Mouse (Mus musculus) liver, embryonic 13.5 days (tissue): ENCODE measurements around the gene Cyp2f2. TPM values are rescaled to one million over a fixed set of nuclear protein-coding genes. Genes with fewer than 3 reads are reported as not detected.

Experiments
- ATAC-seq: fragments of 200-750 bp; cut with Nextera tagmentation; 2 replicates; pipeline ENCODE4 v1.8.0; 2017; ENCODE audit warnings: low read depth, mild to moderate bottlenecking, moderate number of reproducible peaks, moderate library complexity
- DNase-seq: peaks from one replicate; pipeline ENCODE4 v3.0.0; 2022
- H3K27ac ChIP-seq: fragments of 300-500 bp; sonication (generic); 2 replicates; pipeline ENCODE4 v1.5.1; 2015; ENCODE audit warnings: moderate library complexity, mild to moderate bottlenecking, inconsistent platforms
- H3K27me3 ChIP-seq: fragments of 300-500 bp; sonication (generic); 2 replicates; pipeline ENCODE4 v1.6.1; 2015; ENCODE audit warnings: mild to moderate bottlenecking, inconsistent platforms
- H3K36me3 ChIP-seq: fragments of 300-500 bp; sonication (generic); 2 replicates; pipeline ENCODE4 v1.6.1; 2015; ENCODE audit warnings: mild to moderate bottlenecking, inconsistent platforms
- H3K4me1 ChIP-seq: fragments of 300-500 bp; sonication (generic); replicated peaks from 2 replicates; pipeline ENCODE4 v1.6.1; 2015; ENCODE audit warnings: inconsistent platforms
- H3K4me2 ChIP-seq: fragments of 300-500 bp; sonication (generic); 2 replicates; pipeline ENCODE4 v1.6.1; 2015; ENCODE audit warnings: inconsistent platforms, mild to moderate bottlenecking, moderate library complexity
- H3K4me3 ChIP-seq: fragments of 300-500 bp; sonication (generic); replicated peaks from 2 replicates; pipeline ENCODE4 v1.5.1; 2015; ENCODE audit warnings: mild to moderate bottlenecking, inconsistent platforms
- H3K9ac ChIP-seq: fragments of 300-500 bp; sonication (generic); 2 replicates; pipeline ENCODE4 v1.6.1; 2015; ENCODE audit warnings: mild to moderate bottlenecking, inconsistent platforms
- H3K9me3 ChIP-seq: fragments of 300-500 bp; sonication (generic); replicated peaks from 2 replicates; pipeline ENCODE4 v1.6.1; 2016; ENCODE audit warnings: inconsistent platforms
- WGBS: fragments of 180-500 bp; shearing (Covaris S2); methylation state at CpG from one replicate; pipeline ENCODE4 v1.1.7; 2015; ENCODE audit not compliant: insufficient replicate concordance; 5-methylcytosine and 5-hydroxymethylcytosine counted together
- polyA plus RNA-seq: library from polyadenylated mRNA; unstranded; fragments of >200 nt; fragmentation: Nextera tagmentation; extraction: Ambion mirVana; gene quantifications from 2 replicates; pipeline ENCODE4 v1.2.1, GENCODE M21; 2015

The Cyp2f2 gene
- polyA plus RNA-seq, 1 experiment from 2014 or later = 0.09 TPM

DNA sequence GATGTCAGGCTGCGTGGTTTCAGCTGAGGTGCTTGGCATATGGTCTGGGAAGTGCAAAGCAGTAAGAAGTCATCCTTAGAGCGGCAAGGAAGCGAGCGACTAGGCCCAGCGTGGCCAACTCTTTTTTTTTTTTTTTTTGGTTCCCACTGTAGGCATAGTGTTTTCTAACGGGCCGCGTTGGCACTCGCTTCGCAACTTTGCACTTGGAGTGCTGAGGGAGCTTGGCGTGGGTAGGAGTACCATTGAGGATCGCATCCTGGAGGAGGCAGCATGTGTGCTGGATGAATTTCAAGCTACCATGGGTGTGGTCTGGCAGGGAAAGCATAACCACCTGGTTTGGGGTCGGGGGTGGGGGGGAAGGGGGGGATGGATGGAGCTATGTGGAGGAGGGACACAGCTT, 36.3 kb downstream of the Cyp2f2 start:
- Histone ChIP-seq H3K27ac (no peak overlapping the region), H3K27me3 (no peaks in the 10 kb centered on the region), H3K36me3 (peaks cover 27% of the 10 kb centered on the region), H3K4me3 (no peak overlapping the region), H3K4me1 (peaks cover 11% of the 10 kb centered on the region), H3K9me3 (no peaks in the 10 kb centered on the region), H3K4me2 (no peak overlapping the region), H3K9ac (no peak overlapping the region)
- ATAC-seq (no peak), DNase-seq (no peak)
- WGBS = 73% methylated on average over 13 of the region's 13 CpGs

DNA sequence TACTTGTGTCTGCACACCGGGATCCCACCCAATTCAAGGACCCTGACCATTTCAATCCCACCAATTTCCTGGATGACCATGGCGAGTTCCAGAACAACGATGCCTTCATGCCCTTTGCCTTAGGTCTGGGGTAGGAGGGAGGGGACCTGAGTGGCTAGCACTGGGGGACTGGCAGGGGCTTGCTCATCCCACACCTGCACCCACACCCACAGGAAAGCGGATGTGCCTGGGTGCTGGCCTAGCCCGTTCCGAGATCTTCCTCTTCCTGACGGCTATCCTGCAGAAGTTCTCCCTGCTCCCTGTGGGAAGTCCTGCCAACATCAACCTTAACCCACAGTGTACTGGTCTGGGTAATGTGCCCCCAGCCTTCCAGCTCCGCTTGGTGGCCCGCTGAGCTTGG, 38.5 kb downstream of the Cyp2f2 start:
- no peak overlapping the region for H3K4me2 ChIP-seq
- no peak overlapping the region for H3K4me3 ChIP-seq
- H3K27me3 ChIP-seq = no peaks in the 10 kb centered on the region
- no peak for ATAC-seq
- H3K9me3 ChIP-seq = no peaks in the 10 kb centered on the region
- peaks cover 41% of the 10 kb centered on the region for H3K36me3 ChIP-seq
- no peak overlapping the region for H3K27ac ChIP-seq
- peaks cover 32% of the 10 kb centered on the region for H3K4me1 ChIP-seq
- 91% methylated on average over 9 of the region's 9 CpGs for WGBS
- no peak for DNase-seq
- no peak overlapping the region for H3K9ac ChIP-seq

DNA sequence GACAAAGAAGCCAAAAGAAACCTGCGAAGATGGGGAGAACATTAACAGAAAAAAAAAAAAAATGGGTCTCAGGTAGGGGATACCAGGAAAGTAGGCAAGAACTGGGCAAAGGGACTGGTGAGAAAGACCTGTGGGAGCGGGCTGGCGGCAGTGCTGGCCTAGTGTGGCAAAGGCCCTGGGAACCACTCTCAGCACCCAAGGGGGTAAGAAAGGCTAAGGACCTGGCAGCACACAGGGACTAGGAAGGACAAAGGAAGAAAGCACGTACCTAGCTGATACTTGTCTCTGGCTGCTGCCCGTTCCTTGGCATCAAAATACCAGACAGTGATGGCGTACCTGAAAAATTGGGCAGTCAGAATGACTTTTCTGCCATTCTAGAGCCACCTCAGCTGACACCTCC, 39.5 kb downstream of the Cyp2f2 start:
- H3K36me3 ChIP-seq = peaks cover 52% of the 10 kb centered on the region
- H3K27me3 ChIP-seq = no peaks in the 10 kb centered on the region
- no peak for ATAC-seq
- WGBS = 87% methylated on average over 6 of the region's 6 CpGs
- no peak overlapping the region for H3K4me3 ChIP-seq
- no peak overlapping the region for H3K27ac ChIP-seq
- peaks cover 43% of the 10 kb centered on the region for H3K4me1 ChIP-seq
- H3K9ac ChIP-seq = no peak overlapping the region
- H3K4me2 ChIP-seq = no peak overlapping the region
- H3K9me3 ChIP-seq = no peaks in the 10 kb centered on the region
- DNase-seq = no peak

DNA sequence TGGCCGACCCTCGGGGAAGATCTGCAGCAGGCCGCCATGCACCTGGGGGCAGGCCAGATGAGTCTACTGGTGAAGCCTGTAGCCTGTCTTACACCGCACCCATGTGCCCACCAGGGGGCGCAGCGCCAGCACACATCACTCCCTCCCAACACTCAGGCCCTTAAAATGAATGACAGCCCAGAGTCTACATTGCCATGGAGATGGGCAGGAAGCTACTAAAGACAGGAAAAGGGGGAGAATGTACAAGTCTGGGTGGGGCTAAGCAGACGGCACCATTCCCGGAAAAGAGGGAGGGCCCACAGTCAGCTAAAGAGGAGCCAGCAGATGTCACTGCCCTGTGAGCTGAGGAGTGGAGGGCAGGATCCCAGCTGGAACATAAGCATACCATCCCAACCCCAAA, 40.2 kb downstream of the Cyp2f2 start:
- no peak overlapping the region for H3K4me2 ChIP-seq
- H3K36me3 ChIP-seq = peaks cover 58% of the 10 kb centered on the region
- no peaks in the 10 kb centered on the region for H3K27me3 ChIP-seq
- DNase-seq = peak; percentile 74
- no peak overlapping the region for H3K9ac ChIP-seq
- H3K4me1 ChIP-seq = peaks cover 50% of the 10 kb centered on the region
- WGBS = 9% methylated on average over 8 of the region's 8 CpGs
- ATAC-seq = peak; percentile 84
- H3K27ac ChIP-seq = no peak overlapping the region
- no peaks in the 10 kb centered on the region for H3K9me3 ChIP-seq
- no peak overlapping the region for H3K4me3 ChIP-seq

DNA sequence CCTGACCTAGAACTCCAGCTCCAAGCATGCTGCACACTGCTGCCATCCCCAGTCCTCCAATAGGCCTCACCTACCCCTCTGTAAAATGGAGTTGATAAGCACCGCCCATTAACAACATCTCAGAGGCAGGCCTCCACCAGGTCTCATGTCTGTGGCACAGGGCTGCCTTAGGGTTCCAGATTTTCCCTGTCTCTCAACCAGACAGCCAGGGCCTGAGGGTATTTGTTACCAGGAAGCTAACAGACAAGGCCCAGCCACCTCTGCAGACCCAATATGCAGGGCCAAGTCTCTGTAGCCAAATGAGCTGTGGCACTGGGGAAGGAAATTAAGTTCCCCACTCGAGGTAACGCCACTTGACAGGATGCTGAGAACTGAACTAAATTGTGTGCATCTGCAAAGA, 41.2 kb downstream of the Cyp2f2 start:
- no peaks in the 10 kb centered on the region for H3K9me3 ChIP-seq
- no peaks in the 10 kb centered on the region for H3K27me3 ChIP-seq
- H3K4me2 ChIP-seq = no peak overlapping the region
- 60% methylated on average over 3 of the region's 3 CpGs for WGBS
- peaks cover 63% of the 10 kb centered on the region for H3K36me3 ChIP-seq
- 0 out of 2 replicates have a peak overlapping the region, but pooled peaks have one; percentile 8 for H3K27ac ChIP-seq
- no peak overlapping the region for H3K9ac ChIP-seq
- DNase-seq = no peak
- H3K4me1 ChIP-seq = peaks cover 60% of the 10 kb centered on the region
- H3K4me3 ChIP-seq = no peak overlapping the region
- ATAC-seq = no peak

DNA sequence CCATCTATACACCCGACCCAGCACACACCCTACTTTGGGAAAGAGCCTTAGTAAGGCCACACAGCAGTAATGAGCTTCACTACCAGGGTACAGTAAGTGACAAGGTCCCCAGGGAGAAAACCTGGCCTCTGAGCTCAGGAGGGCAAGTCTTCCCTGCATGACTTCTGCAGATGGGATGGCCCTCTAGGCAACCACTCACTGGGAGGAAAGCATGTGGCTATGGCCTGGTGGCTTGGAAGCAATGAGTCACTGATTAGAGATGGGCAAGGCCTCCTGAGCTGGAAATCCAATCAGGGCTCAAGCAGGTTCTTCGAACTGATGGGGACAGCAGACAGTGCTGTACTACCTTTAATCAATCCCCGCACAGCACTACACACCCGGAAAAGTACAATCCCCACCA, 42.0 kb downstream of the Cyp2f2 start:
- no peak overlapping the region for H3K4me2 ChIP-seq
- 70% methylated on average over 4 of the region's 4 CpGs for WGBS
- H3K36me3 ChIP-seq = peaks cover 63% of the 10 kb centered on the region
- H3K27me3 ChIP-seq = no peaks in the 10 kb centered on the region
- ATAC-seq (no peak), DNase-seq (no peak)
- no peak overlapping the region for H3K4me3 ChIP-seq
- H3K27ac ChIP-seq = no peak overlapping the region
- no peak overlapping the region for H3K9ac ChIP-seq
- peaks cover 60% of the 10 kb centered on the region for H3K4me1 ChIP-seq
- no peaks in the 10 kb centered on the region for H3K9me3 ChIP-seq

DNA sequence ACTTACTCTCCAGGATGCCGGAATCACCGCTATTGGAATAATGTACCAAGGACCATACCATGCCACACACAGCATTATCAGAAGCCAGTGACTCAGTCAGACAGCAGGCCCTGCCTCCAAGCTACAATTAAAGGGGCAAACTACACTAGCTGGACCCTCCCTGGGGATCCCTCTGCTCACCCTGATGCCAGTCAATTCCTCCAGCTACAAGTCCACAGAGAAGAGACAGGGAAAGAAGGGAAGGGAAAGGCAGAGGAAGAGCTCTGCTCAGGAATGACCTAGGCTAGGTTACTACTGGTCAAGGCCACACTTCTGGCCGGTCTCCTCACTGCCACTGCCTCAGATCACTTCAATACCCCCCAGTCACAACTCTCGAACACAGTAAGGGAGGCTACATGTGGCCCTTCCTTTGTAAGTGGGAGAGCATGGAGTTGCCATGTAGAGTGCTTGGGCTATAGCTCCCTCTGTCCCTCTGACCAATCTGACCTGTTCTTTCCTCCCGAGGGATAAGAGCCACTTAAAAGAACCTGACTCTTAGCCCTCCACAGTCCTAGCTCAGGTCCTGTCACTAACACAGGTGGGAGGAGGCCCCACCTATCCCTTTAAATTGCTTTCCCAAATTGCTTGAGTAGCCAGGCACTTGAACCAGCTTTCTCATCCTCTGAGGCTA, 43.2 kb downstream of the Cyp2f2 start:
- no peak for ATAC-seq
- peaks cover 68% of the 10 kb centered on the region for H3K4me1 ChIP-seq
- 0 out of 2 replicates have a peak overlapping the region, but pooled peaks have one; percentile 4 for H3K4me3 ChIP-seq
- peak overlapping the region; percentile 19; the same call in 1 of the 2 replicates for H3K4me2 ChIP-seq
- H3K27ac ChIP-seq = no peak overlapping the region
- H3K36me3 ChIP-seq = peaks cover 55% of the 10 kb centered on the region
- H3K27me3 ChIP-seq = no peaks in the 10 kb centered on the region
- no peak for DNase-seq
- no peaks in the 10 kb centered on the region for H3K9me3 ChIP-seq
- 81% methylated on average over 5 of the region's 5 CpGs for WGBS
- peak overlapping the region; percentile 8; the same call in 1 of the 2 replicates for H3K9ac ChIP-seq

DNA sequence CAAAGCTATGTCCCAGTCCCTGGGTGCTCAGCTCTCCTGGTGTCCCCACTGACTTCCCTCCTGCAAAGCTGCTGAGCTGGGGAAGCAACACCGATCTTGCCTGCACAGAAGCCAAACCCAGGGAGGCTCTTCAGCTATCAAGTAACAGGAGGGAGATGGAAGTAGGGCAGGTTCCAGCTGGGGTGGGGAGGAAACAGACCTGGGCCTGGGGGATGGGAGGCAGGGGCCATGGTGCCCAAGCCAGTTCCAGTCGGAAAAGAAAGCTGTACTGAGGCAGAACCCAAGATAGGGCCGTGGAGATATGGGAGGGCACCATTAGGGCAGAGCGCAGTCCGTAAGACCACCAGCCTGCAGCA, 43.7 kb downstream of the Cyp2f2 start:
- ATAC-seq (no peak), DNase-seq (no peak)
- H3K27me3 ChIP-seq = no peaks in the 10 kb centered on the region
- H3K4me2 ChIP-seq = peak overlapping the region; percentile 19; the same call in 1 of the 2 replicates
- H3K9me3 ChIP-seq = no peaks in the 10 kb centered on the region
- no peak overlapping the region for H3K4me3 ChIP-seq
- peak overlapping the region; percentile 8; the same call in 1 of the 2 replicates for H3K9ac ChIP-seq
- peaks cover 73% of the 10 kb centered on the region for H3K4me1 ChIP-seq
- WGBS = 81% methylated on average over 5 of the region's 5 CpGs
- no peak overlapping the region for H3K27ac ChIP-seq
- peaks cover 50% of the 10 kb centered on the region for H3K36me3 ChIP-seq

DNA sequence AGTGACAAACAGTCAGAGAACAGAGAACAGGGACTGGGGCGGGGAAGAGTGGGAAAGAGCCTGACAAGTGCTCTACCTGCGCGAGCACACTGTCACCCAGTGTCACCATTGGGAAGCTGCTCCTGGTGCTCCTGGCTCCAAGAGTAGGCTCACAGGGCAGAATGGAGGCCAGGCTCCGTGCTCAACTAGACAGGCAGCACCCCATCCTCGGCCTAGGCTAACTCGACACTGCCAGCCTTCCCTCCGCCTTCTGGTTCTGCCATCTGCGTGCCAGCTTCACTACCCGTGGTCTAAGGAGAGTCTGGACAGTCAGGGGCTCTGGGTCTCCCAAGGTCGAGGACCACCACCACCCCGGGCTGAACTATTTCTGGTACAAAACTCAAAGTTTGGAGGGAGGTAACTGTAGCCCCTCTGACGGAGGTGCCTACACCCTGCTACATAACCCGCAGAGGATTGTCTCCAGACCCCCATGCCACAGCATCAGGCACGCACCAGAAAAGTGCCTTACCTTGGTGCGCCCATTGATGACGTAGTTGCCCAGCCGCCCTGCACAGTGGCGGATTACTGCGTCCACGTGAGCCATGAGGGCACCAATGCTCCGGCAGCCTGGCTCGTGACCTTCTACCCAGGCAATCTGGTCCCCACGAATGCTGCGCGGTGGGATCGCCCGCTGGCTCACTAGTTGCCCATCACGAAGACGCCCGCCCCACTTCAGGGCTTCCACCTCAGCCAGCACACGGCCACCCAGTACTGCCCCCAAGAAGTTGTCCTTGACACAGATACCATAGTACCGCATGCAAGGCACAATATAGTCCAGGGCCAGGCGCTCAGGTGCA, 44.6 kb downstream of the Cyp2f2 start:
- H3K4me3 ChIP-seq = peak overlapping the region; percentile 83; the same call in 1 of the 2 replicates
- no peaks in the 10 kb centered on the region for H3K27me3 ChIP-seq
- DNase-seq (no peak), ATAC-seq (no peak)
- peaks cover 41% of the 10 kb centered on the region for H3K36me3 ChIP-seq
- H3K4me1 ChIP-seq = peaks cover 78% of the 10 kb centered on the region
- H3K9ac ChIP-seq = peak overlapping the region; percentile 86
- H3K4me2 ChIP-seq = peak overlapping the region; percentile 83
- no peak overlapping the region for H3K27ac ChIP-seq
- H3K9me3 ChIP-seq = no peaks in the 10 kb centered on the region
- 84% methylated on average over 33 of the region's 33 CpGs for WGBS

DNA sequence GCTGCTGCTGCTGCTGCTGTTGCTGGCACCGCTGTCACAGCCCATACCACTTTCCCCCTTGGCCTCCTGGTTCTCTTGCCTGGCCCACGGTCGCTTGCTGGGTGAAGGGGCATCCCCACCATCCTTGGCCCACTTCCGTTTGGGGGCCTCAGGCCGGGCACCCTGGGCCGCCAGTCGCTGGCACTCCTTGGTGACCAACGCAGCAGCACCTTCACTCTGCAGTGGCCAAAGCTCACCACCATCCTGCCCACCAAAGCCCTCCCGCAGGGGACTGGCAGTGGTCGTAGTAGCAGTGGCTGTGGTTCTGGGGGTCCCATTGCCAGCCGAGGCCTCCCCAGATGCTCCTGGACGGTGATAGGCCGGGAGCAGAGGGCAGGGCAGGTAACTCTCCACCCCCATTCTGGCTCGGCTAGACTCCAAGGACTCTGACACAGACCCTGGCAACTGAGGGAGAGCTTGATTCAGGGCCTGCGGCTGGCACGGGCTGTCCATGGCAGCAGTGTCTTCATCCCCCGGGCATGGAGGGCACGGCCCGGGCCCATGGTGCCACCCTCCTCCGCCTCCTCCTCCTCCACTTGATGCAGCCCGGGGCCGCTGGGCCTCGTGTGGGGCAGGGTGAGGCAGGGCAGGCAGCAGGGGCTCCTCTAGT, 45.4 kb downstream of the Cyp2f2 start:
- Histone ChIP-seq H3K4me3 (peak overlapping the region; percentile 83), H3K9ac (peak overlapping the region; percentile 86), H3K4me2 (peak overlapping the region; percentile 83), H3K27ac (peak overlapping the region; percentile 87), H3K4me1 (peaks cover 75% of the 10 kb centered on the region), H3K9me3 (no peaks in the 10 kb centered on the region), H3K27me3 (no peaks in the 10 kb centered on the region), H3K36me3 (peaks cover 36% of the 10 kb centered on the region)
- ATAC-seq (no peak), DNase-seq (no peak)
- 80% methylated on average over 23 of the region's 23 CpGs for WGBS

DNA sequence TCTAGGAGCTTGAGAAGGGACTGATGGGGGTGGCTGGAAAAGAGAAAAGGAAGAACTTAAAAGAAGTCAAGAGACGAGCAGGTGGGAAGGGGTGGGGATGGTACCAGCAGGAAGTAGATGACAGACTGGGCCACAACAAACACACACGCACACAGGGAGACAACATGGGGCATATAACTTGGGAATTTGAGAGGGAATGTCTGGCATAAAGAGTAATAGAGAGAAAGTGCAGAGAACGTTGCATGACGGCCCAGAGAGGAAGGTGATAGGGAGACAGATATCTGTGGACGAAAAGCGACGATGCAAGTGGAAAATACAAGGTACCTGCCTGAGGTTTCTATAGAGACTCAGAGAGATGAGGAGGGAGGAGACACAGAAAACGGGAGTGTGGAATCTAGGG, 46.0 kb downstream of the Cyp2f2 start:
- H3K4me3 ChIP-seq = peak overlapping the region; percentile 83
- 6% methylated on average over 8 of the region's 8 CpGs for WGBS
- peak overlapping the region; percentile 87 for H3K27ac ChIP-seq
- peak overlapping the region; percentile 83 for H3K4me2 ChIP-seq
- no peaks in the 10 kb centered on the region for H3K9me3 ChIP-seq
- peak overlapping the region; percentile 86 for H3K9ac ChIP-seq
- ATAC-seq (no peak), DNase-seq (no peak)
- H3K36me3 ChIP-seq = peaks cover 39% of the 10 kb centered on the region
- H3K4me1 ChIP-seq = peaks cover 70% of the 10 kb centered on the region
- no peaks in the 10 kb centered on the region for H3K27me3 ChIP-seq
